Mouse (Mus musculus) forebrain, embryonic 15.5 days (tissue): ENCODE results near the gene Bri3bp. TPM values are rescaled to one million over a fixed set of nuclear protein-coding genes. Genes with fewer than 3 reads are reported as not detected.
"Not testable (repeated sequence)": the region's sequence is repeated elsewhere in the genome, so short reads cannot be mapped to it uniquely, and the experiment has no call there.

ENCODE experiments used
- ATAC-seq: fragments of 200-750 bp; cut with Nextera tagmentation; replicated peaks from 2 replicates; pipeline ENCODE4 v1.8.0; 2017; ENCODE audit warnings: mild to moderate bottlenecking, moderate TSS enrichment, moderate library complexity
- H3K27ac ChIP-seq: fragments of 300-500 bp; sonication (generic); replicated peaks from 2 replicates; pipeline ENCODE4 v1.5.1; 2015; ENCODE audit warnings: mild to moderate bottlenecking, inconsistent platforms
- H3K27me3 ChIP-seq: fragments of 300-500 bp; sonication (generic); 2 replicates; pipeline ENCODE4 v1.6.1; 2015; ENCODE audit warnings: inconsistent platforms
- H3K36me3 ChIP-seq: fragments of 300-500 bp; sonication (generic); 2 replicates; pipeline ENCODE4 v1.6.1; 2015; ENCODE audit warnings: mild to moderate bottlenecking, inconsistent platforms
- H3K4me1 ChIP-seq: fragments of 300-500 bp; sonication (generic); 2 replicates; pipeline ENCODE4 v1.6.1; 2015; ENCODE audit warnings: inconsistent platforms
- H3K4me2 ChIP-seq: fragments of 300-500 bp; sonication (generic); replicated peaks from 2 replicates; pipeline ENCODE4 v1.6.1; 2015; ENCODE audit warnings: mild to moderate bottlenecking, inconsistent platforms
- H3K4me3 ChIP-seq: fragments of 300-500 bp; sonication (generic); 2 replicates; pipeline ENCODE4 v1.5.1; 2015; ENCODE audit warnings: mild to moderate bottlenecking, inconsistent platforms
- H3K9ac ChIP-seq: fragments of 300-500 bp; sonication (generic); replicated peaks from 2 replicates; pipeline ENCODE4 v1.6.1; 2015; ENCODE audit warnings: mild to moderate bottlenecking, inconsistent platforms
- H3K9me3 ChIP-seq: fragments of 300-500 bp; sonication (generic); 2 replicates; pipeline ENCODE4 v1.6.1; 2016; ENCODE audit warnings: inconsistent platforms
- WGBS: fragments of 180-500 bp; shearing (Covaris S2); methylation state at CpG from one replicate; pipeline ENCODE4 v1.1.7; 2015; ENCODE audit warnings: mixed read lengths; 5-methylcytosine and 5-hydroxymethylcytosine counted together
- polyA plus RNA-seq: library from polyadenylated mRNA; unstranded; fragments of >200 nt; fragmentation: Nextera tagmentation; extraction: Ambion mirVana; gene quantifications from 2 replicates; pipeline ENCODE4 v1.2.1, GENCODE M21; 2015

Bri3bp gene
- polyA plus RNA-seq, result 35.9 and 38.0 TPM in 2 replicates

DNA sequence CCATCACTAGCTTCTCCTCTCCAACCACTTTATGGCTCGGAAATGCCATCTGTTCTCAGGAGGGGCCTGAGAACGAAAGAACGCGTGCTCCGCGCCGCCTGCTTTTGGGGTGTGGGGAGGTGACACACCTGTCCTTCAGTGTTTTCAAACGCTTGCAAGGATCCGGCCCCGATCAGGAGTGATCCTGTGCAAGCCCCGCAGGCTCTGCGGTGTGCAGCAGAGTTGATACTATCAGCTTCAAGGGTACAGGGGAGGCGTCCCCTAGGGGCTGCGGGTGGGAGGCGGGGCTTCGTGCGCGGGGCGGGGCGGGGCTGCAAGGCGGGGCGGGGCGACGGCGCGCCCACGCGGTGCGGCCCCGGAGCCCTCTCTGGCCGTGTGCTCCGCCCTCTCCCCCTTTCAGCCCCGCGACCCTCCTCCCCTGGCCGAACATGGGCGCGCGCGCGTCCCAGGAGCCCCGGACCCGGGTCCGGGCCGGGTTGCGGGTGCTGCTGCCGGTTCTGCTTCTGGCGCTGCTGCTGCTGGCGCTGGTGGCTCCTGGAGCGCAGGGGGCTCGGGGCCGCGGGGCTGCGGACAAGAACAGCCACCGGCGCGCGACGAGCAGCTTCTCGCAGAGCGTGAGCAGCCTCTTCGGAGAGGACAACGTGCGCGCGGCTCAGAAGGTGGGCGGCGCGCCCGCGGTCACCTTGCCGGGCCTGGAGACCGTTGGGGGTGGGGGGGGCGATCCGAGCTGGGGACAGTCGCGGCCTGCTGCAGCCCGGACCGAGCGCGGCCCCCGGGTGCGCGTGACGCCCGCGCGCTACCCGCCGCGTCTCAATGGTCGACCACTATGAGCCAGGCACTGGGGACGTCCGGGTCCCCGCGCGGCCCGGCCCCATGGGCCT lies at the start of gene Bri3bp:
Gene Bri3bp (plus strand): TSS at position 335 of the 881 bp plus-strand sequence.
- peak within 1 kb of the TSS; percentile 87 for H3K4me3 ChIP-seq
- peak within 1 kb of the TSS; percentile 68 for H3K4me2 ChIP-seq
- H3K4me1 ChIP-seq, result peaks cover 24% of the 10 kb centered on the region
- H3K9me3 ChIP-seq, result no peaks in the 10 kb centered on the region
- no peaks in the 10 kb centered on the region for H3K27me3 ChIP-seq
- H3K27ac ChIP-seq, result peak within 1 kb of the TSS; percentile 71
- H3K9ac ChIP-seq, result peak within 1 kb of the TSS; percentile 81
- ATAC-seq, result peak; percentile 89
- no peaks in the 10 kb centered on the region for H3K36me3 ChIP-seq
- WGBS, result under 1% methylated on average over 81 of the region's 97 CpGs

GRCm38 (mm10) chr5:125391609-125392008 lies 49.8 kb upstream of the Bri3bp start:
- Histone ChIP-seq H3K27ac (peak overlapping the region; percentile 98), H3K4me1 (peaks cover 57% of the 10 kb centered on the region), H3K9ac (no peak overlapping the region), H3K36me3 (no peaks in the 10 kb centered on the region), H3K27me3 (no peaks in the 10 kb centered on the region), H3K4me3 (no peak overlapping the region), H3K4me2 (no peak overlapping the region), H3K9me3 (no peaks in the 10 kb centered on the region)
- WGBS, result 65% methylated on average over 5 of the region's 5 CpGs
- ATAC-seq, result no peak

- Histone ChIP-seq H3K27ac (peak overlapping the region; percentile 98), H3K4me1 (peaks cover 57% of the 10 kb centered on the region)
- H3K9me3 ChIP-seq, H3K4me2 ChIP-seq, ATAC-seq, H3K4me3 ChIP-seq, H3K27me3 ChIP-seq, H3K36me3 ChIP-seq, H3K9ac ChIP-seq: not testable (repeated sequence)
- WGBS, result 94% methylated on average over 4 of the region's 4 CpGs
Observed at GRCm38 (mm10) chr5:125392176-125392575, 49.2 kb upstream of the Bri3bp start.

DNA sequence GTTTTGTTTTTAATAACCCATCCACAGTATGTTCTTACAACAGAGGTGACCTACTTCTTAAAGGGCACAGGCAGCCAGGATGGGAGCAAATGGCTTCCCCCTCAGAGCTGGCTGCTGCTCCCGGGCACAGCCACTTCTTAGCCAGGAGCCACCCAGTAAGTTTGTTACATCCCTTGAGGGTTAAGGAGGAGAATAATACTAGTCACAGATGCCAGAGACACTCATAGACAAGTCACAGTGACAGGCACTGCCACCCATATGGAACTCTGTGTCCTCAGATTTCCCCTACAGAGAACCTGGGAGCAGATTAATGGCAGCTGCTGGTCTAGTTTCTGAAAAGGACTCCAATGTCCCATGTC lies 48.8 kb upstream of the Bri3bp start:
- WGBS, result 21% methylated on average over 1 of the region's 1 CpGs
- 0 out of 2 replicates have a peak, but pooled peaks have one; percentile 6 for ATAC-seq
- H3K36me3 ChIP-seq, result no peaks in the 10 kb centered on the region
- H3K9ac ChIP-seq, result peak overlapping the region; percentile 41
- peaks cover 57% of the 10 kb centered on the region for H3K4me1 ChIP-seq
- H3K27me3 ChIP-seq, result no peaks in the 10 kb centered on the region
- H3K4me3 ChIP-seq, result peak overlapping the region; percentile 36
- peak overlapping the region; percentile 98 for H3K27ac ChIP-seq
- peak overlapping the region; percentile 49 for H3K4me2 ChIP-seq
- H3K9me3 ChIP-seq, result no peaks in the 10 kb centered on the region

DNA sequence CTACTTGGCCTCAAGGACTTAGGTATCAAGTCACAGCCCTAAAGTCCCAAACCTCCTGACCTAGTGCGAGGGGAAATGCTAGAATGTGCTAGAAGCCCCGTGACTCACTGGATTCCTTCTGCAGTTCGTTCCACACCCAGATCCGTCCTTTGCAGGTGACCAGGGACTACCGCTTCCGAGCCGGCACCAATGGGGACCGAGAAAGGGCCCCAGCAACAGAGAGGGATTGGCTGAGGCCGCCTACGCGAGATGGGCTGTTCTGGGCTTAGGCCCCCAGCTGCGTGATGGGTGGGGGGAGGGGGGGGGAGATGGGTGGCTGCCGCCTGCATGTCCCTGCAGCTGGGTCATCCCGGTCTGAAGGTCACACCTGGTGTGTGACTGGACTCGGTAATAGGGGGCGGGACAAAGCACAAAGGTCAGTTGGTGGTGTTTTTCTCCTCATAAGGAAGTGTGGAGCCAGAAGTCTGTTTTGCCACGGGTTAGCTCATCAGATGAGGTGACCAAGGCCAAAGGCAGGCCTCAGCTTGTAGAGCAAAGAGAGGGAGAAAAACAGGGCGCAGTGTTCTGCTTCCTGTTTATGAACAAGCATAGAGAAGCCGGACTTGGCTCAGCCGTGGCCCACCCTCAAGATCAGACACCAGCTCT lies 48.3 kb upstream of the Bri3bp start:
- peak overlapping the region; percentile 47 for H3K9ac ChIP-seq
- no peaks in the 10 kb centered on the region for H3K36me3 ChIP-seq
- H3K27me3 ChIP-seq, result no peaks in the 10 kb centered on the region
- H3K4me1 ChIP-seq, result peaks cover 55% of the 10 kb centered on the region
- WGBS, result under 1% methylated on average over 20 of the region's 20 CpGs
- peak; percentile 92 for ATAC-seq
- H3K9me3 ChIP-seq, result no peaks in the 10 kb centered on the region
- H3K4me2 ChIP-seq, result peak overlapping the region; percentile 49
- H3K4me3 ChIP-seq, result peak overlapping the region; percentile 36
- peak overlapping the region; percentile 98 for H3K27ac ChIP-seq

GRCm38 (mm10) chr5:125393622-125394603 lies 47.5 kb upstream of the Bri3bp start:
- Histone ChIP-seq H3K9me3 (no peaks in the 10 kb centered on the region), H3K27me3 (no peaks in the 10 kb centered on the region), H3K4me3 (peak overlapping the region; percentile 36), H3K4me2 (peak overlapping the region; percentile 49), H3K9ac (peak overlapping the region; percentile 47), H3K4me1 (peaks cover 49% of the 10 kb centered on the region), H3K36me3 (no peaks in the 10 kb centered on the region), H3K27ac (peak overlapping the region; percentile 98)
- ATAC-seq, result peak; percentile 75
- 3% methylated on average over 23 of the region's 25 CpGs for whole genome bisulfite sequencing

DNA sequence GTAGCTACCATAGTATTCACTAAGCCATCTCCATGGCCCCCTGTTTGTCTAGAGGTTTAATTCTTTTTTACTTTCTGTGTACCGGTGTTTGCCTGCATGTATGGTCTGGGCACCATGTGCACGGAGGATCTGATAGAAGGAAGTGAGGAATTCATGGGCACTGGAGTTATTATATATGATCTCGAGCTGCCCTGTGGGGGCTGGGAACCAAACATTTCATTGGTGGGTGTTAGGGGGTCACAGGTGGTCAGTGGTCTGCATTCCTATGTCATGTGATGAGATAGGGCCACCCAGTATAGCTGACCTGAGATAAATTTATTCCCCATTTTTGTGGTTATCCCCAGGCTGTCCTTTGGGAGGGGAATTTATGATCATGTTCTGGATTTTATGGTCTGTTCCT lies 46.4 kb upstream of the Bri3bp start:
- H3K27ac ChIP-seq, result peak overlapping the region; percentile 98
- H3K4me3 ChIP-seq, result no peak overlapping the region
- no peaks in the 10 kb centered on the region for H3K27me3 ChIP-seq
- no peaks in the 10 kb centered on the region for H3K36me3 ChIP-seq
- ATAC-seq, result no peak
- no peaks in the 10 kb centered on the region for H3K9me3 ChIP-seq
- H3K9ac ChIP-seq, result no peak overlapping the region
- no peak overlapping the region for H3K4me2 ChIP-seq
- H3K4me1 ChIP-seq, result peaks cover 48% of the 10 kb centered on the region
- 34% methylated on average over 3 of the region's 3 CpGs for WGBS

DNA sequence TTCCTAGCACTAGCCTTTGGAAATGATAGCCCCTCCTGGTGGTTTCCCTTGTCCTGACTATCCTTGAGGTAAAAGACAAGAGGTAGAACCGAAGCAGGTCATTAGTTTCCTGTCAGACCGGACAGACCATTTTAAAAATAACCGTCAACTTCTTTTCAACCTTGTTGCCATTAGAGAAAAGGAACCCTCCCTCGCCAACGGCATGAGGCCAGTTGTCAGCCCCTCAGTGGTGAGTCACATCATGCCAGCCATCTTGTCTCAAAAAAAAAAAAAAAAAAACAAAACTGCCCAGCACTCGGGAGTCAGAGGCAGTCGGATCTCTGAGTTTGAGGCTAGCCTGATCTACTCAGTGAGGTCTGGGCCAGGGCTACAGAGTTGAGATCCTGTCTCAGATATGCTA lies 40.5 kb upstream of the Bri3bp start:
- Histone ChIP-seq H3K4me3 (no peak overlapping the region), H3K9ac (no peak overlapping the region), H3K36me3 (no peaks in the 10 kb centered on the region), H3K27ac (no peak overlapping the region), H3K4me1 (peaks cover 8% of the 10 kb centered on the region; the same call in 1 of the 2 replicates), H3K27me3 (no peaks in the 10 kb centered on the region), H3K9me3 (no peaks in the 10 kb centered on the region), H3K4me2 (no peak overlapping the region)
- 70% methylated on average over 7 of the region's 7 CpGs for WGBS
- ATAC-seq, result no peak

GRCm38 (mm10) chr5:125402476-125402875 lies 38.9 kb upstream of the Bri3bp start:
- no peak overlapping the region for H3K9ac ChIP-seq
- no peaks in the 10 kb centered on the region for H3K9me3 ChIP-seq
- no peak overlapping the region for H3K27ac ChIP-seq
- H3K4me1 ChIP-seq, result peaks cover 16% of the 10 kb centered on the region
- no peaks in the 10 kb centered on the region for H3K36me3 ChIP-seq
- WGBS, result 56% methylated on average over 10 of the region's 10 CpGs
- H3K27me3 ChIP-seq, result no peaks in the 10 kb centered on the region
- no peak overlapping the region for H3K4me3 ChIP-seq
- ATAC-seq, result no peak
- no peak overlapping the region for H3K4me2 ChIP-seq

DNA sequence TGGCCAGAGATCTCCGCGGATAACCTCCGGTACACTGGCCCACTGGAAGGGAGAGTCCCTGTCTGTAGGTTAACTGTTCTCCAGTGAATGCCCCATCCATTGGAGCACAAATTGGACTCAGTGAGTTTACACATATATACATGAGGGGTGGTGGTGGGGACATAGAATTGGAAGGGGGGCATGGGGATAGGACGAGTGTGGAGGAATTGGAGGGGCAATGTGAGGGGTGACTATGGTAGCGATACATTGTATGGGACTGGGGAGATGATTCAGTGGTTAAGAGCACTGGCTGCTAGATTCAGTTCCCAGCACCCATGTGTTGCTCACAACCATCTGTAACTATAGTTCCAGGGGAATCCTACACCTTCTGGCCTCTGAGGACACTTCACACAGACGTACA lies 38.4 kb upstream of the Bri3bp start:
- no peak overlapping the region for H3K4me2 ChIP-seq
- H3K36me3 ChIP-seq, result no peaks in the 10 kb centered on the region
- H3K4me3 ChIP-seq, result no peak overlapping the region
- no peaks in the 10 kb centered on the region for H3K9me3 ChIP-seq
- H3K4me1 ChIP-seq, result peaks cover 17% of the 10 kb centered on the region
- H3K9ac ChIP-seq, result no peak overlapping the region
- no peak overlapping the region for H3K27ac ChIP-seq
- ATAC-seq, result no peak
- no peaks in the 10 kb centered on the region for H3K27me3 ChIP-seq
- WGBS, result 67% methylated on average over 6 of the region's 6 CpGs
